Mouse (Mus musculus): ENCODE measurements around the gene Zfp579. TPM values are rescaled to one million over a fixed set of nuclear protein-coding genes. Genes with fewer than 3 reads are reported as not detected.

Gene Zfp579
- polyA plus RNA-seq (2017; shearing (Covaris generic)) = 13.5 TPM

DNA sequence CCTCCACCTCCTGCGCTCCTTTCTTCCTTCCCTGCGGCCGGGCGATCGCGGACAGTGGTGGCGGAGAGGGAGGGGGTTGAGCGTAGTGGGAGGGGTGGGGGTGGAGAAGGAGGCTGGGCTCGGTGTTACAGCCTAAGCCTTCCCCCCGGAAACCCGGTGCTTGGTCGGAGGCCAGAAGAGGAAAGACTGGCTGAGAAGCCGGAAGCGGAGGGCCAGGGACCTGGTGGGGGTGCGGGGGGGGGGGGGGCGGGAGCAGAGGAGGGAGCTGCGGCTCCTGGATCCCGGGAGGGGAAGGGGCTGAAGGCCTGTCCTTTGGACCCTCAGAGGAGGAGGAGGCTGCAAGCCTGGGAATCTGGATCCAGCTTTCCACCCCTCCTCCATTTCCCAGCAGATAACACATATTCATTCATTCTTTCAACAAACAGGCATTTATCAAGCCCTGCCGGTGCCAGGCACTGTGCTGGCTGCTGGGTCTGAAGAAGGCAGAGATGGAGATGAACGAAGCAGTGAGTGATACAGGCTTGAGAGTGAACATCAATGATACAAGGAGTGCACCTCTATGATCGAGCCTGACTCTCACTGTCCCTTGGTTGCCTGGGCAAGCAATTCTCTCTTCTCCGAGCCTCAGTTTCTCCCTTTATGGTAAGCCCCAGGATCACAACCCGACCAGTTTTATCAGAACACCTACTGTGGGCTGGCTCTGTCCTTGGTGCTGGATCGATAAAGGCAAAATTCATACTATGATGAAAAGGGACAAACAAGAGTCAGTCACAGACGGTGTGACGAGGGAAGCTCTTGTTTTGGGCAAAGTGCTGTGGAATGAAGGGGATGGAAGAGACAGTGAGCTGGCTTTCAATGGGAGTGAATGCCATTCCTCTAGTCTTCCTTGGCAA lies at the start of gene Zfp579:
Gene Zfp579, minus strand, starts transcription at position 156 of the 893 bp plus-strand sequence.

DNA sequence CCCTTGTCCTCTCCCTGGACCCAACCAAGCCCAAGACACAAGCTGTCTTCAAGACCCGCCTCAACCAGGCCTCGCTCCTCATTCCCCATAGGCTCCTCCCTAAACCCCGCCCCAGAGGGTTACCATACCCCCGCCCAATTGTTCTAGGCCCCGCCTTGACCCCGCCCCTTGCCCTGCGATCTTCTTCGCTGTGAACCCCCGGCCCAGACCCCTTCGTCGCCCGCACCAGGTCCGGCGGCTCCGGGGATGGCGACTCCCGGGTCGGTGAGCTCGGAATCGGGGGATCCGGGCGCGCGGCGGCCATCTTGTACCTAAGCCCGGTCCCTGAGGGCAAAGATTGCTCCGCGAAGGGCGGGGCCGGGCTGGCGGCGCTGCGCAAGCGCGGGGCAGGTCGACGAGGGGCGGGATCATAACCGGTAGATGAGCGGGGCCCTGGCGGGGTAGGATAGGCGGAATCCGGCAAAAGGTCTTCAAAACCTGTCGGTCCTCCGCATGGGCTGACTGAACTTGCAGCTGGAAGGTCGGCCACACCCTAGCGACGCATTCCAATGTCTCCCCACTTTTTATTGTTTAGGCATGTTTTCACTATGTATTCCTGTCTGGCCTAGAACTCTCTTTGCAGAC lies 42.3 kb upstream of the Zfp579 start, which contains the start of gene Zfp784:
Gene Zfp784, minus strand, starts transcription at position 338 of the 624 bp plus-strand sequence.

DNA sequence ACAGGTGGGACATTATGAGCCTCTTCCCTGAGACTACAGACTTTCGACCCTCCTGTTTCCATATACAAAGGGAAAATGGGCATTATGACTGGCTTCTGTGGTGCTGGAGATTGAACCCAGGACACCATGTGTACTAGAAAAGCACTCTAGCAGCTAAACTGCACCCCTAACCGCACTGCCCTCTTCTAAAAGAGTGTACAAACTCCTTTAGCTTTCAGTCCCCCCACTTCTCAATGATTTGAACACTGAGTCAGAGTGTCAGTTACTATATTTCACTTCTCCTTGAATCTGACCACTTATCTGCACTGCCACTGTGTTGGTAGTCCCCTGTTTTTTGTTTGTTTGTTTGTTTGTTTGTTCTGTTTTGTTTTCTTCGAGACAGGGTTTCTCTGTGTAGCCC lies 37.9 kb upstream of the Zfp579 start, which contains the start of gene 4632433K11Rik:
Gene 4632433K11Rik, plus strand, starts transcription at position 301 of the 400 bp plus-strand sequence.

DNA sequence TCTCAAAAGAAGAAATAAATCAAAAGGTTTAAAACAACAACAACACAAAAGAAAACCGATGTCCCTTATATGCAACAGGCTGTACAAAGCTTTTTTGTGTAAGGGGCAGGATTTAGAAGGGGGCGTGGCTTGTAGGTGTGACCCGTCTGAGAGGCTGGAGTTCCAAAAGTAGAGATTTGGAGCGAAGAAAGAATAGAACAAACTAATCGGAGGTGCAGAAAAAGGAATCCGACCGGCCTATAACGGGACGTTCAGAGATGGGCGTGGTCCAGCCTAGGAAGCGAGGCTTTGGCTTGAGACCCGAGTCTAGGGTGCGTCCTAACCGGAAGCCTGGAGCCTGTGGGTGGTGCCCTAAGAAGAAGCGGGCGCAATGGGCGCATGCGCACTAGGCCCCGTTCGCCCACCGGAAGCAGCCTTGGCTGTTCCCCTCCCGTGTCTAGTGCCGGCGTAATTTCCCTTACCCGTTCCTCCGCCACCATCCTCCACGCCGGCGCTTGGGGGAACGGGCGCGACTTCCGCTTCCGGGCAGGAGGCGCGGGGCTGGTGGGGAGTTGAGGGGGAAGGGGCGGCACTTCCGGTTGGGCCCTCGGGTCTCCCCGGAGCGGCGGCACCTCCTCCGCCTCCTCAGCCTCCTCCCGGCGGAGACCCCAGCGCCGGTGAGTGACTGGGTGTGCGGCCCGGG lies 24.2 kb upstream of the Zfp579 start, which contains the start of the genes Zfp865 and Ccdc106:
Gene Zfp865, plus strand, starts transcription at position 377 of the 682 bp plus-strand sequence.
Gene Ccdc106, plus strand, starts transcription at position 554 of the 682 bp plus-strand sequence.

DNA sequence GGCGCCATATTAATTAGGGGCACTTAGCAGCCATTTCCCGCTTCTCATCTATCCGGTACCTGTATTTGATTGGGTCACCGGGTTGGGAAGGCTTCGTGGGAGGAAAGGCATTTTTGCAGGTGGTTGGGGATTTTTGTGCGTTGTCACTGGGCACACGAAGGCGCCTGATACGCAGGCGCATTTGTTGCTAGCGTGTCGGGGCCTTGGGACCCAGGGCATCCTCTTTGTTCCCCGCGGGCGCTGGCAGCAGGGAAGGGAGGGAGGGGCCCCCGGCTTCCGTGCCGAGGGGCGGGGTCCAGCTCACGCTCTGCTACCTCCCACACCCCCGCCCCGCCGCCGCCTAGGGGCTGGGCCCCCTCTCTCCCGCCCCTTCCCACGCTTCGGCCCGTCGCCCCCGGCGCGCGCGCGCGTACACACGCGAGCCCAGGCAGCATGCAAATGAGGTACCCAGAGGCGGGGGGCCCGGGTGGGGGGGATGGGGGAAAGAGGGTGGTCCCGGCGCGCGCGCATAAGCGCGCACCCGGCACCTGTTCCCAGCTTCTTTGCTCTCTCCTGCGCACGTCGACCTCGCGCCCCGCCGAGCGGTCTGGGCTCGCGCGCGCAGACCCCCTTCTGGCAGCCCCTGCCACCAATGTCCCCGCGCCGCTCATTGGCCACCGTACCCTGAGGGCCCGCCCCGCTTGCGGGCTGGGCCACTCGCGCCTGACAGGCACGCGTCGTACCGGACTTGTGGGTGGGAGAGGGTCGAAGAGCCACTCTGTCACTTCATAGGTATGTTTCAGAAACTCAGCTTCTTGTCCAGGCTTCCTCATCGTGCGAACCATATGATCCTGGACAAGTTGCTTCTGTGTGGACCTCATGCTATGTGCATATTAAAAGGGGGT lies 19.4 kb upstream of the Zfp579 start, which contains the start of gene Gm44973:
Gene Gm44973, plus strand, starts transcription at position 379 of the 884 bp plus-strand sequence.

DNA sequence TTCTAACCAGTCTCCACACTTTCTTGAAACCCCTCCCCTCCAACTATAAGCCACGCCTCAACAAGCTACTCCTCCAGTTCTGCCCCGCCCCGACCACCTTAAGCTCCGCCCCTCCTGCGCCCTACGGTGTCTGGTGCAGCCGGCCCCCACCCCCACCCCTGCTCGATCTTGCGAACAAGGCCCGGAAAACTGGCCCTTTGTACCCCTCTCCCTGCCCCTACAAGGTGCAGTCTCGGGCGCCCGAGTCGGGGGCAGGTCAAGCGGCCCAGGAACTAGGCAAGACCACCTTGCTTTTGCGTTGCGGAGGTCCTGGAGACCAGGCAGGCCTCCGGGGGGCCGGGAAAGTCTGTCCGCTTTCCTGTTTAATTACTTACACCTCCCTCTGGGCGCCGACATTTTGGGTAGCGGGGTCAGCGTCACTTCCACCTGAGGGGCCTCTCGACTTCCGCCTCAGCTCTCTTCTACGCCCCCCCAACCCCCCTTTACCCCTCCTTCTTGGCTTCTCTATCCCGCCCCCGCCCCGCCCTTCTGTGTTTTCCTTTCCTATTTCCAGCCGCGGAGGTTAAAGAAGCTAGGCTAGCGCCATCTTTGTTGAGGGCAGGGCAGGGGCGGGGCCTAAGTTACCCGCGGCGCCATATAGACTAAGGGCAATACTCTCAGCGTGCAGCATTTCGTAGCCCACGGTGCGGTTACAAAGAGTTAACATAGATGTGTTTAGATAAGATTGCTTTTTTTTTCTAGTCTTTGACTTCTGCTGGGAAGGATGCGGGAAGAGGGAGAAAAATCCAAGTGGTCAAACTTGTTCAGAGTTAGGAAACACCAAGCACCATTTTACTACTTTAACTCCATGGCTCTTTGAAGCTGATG lies 18.5 kb upstream of the Zfp579 start, which contains the start of the genes Zfp524 and Fiz1:
Gene Zfp524, plus strand, starts transcription at position 165 of the 867 bp plus-strand sequence.
Gene Fiz1, minus strand, starts transcription at position 447 of the 867 bp plus-strand sequence.

DNA sequence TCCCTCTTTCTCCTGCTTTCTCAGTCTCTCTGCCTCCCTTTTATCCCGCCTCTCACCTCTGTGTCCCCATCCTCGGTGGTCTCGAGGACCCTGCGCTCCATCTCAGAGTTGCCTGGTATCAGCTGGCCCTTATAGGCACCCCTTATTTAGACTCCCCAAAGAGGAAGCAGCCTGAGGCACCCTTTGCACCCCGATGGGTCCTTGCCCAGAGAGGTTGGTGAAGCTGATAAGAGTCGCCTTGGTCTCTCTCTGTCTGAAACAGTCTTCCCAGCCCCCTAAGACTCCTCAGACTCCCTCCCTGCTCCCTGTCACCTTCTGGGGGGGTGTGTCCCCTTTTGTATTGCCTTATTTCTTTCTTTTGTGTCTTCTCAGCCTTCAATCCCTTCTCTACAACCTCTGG lies 24.9 kb downstream of the Zfp579 start, which contains the start of gene Sbk3:
Gene Sbk3, minus strand, starts transcription at position 101 of the 400 bp plus-strand sequence.

DNA sequence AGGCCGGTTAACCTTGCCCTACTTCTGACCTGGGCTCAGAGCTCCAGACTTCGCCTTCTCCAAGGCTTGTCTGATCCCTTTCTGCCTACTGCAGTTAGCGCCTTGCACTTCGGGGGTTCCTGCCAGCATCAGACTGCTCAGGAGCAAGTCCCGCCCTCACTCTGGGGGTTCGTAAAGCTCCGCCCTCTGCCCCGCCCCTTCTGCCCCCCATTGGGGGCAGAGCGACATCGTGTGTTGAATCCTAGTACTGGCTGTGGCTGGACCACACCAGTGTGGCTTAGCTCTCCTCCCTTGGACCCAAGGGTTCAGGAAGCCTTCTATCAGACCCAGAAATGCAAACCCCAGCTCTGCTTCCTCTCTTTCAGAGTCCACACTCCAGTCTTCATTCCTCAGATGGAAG lies 31.7 kb downstream of the Zfp579 start, which contains the start of gene Sbk2:
Gene Sbk2, minus strand, starts transcription at position 135 of the 400 bp plus-strand sequence.

Other genes starting within 250 kb of the Zfp579 start
- gene Cox6b2, start 243.1 kb downstream of the Zfp579 start, polyA plus RNA-seq (2017; shearing (Covaris generic)) = 3.0 TPM
- gene Fam71e2, start 224.9 kb downstream of the Zfp579 start, polyA plus RNA-seq (2017; shearing (Covaris generic)) = not detected
- gene Il11, start 213.3 kb downstream of the Zfp579 start, polyA plus RNA-seq (2017; shearing (Covaris generic)) = not detected
- not detected for gene Tmem190, start 213.2 kb downstream of the Zfp579 start, polyA plus RNA-seq (2017; shearing (Covaris generic))
- gene Tmem238, start 206.5 kb downstream of the Zfp579 start, polyA plus RNA-seq (2017; shearing (Covaris generic)) = 1.3 TPM
- gene Rpl28, start 203.3 kb downstream of the Zfp579 start, polyA plus RNA-seq (2017; shearing (Covaris generic)) = 423 TPM
- gene Ube2s, start 183.6 kb downstream of the Zfp579 start, polyA plus RNA-seq (2017; shearing (Covaris generic)) = 105 TPM
- not detected for gene Shisa7, start 151.5 kb downstream of the Zfp579 start, polyA plus RNA-seq (2017; shearing (Covaris generic))
- 43.7 TPM for gene Isoc2b, start 125.9 kb downstream of the Zfp579 start, polyA plus RNA-seq (2017; shearing (Covaris generic))
- 0.53 TPM for gene Isoc2a, start 119.0 kb downstream of the Zfp579 start, polyA plus RNA-seq (2017; shearing (Covaris generic))
- not detected for gene Gm36210, start 89.6 kb downstream of the Zfp579 start, polyA plus RNA-seq (2017; shearing (Covaris generic))
- gene Zfp628, start 80.9 kb downstream of the Zfp579 start, polyA plus RNA-seq (2017; shearing (Covaris generic)) = 1.6 TPM
- gene Nat14, start 74.1 kb downstream of the Zfp579 start, polyA plus RNA-seq (2017; shearing (Covaris generic)) = 0.90 TPM
- gene Ssc5d, start 70.4 kb downstream of the Zfp579 start, polyA plus RNA-seq (2017; shearing (Covaris generic)) = not detected
- gene Sbk2, start 31.8 kb downstream of the Zfp579 start, polyA plus RNA-seq (2017; shearing (Covaris generic)) = 0.84 TPM
- gene Sbk3, start 25.0 kb downstream of the Zfp579 start, polyA plus RNA-seq (2017; shearing (Covaris generic)) = not detected
- gene Zfp524, start 18.3 kb upstream of the Zfp579 start, polyA plus RNA-seq (2017; shearing (Covaris generic)) = 34.1 TPM
- 39.2 TPM for gene Fiz1, start 18.5 kb upstream of the Zfp579 start, polyA plus RNA-seq (2017; shearing (Covaris generic))
- gene Gm44973, start 19.3 kb upstream of the Zfp579 start, polyA plus RNA-seq (2017; shearing (Covaris generic)) = 5.7 TPM
- gene Zfp865, start 24.2 kb upstream of the Zfp579 start, polyA plus RNA-seq (2017; shearing (Covaris generic)) = 6.2 TPM
- not detected for gene Ccdc106, start 24.4 kb upstream of the Zfp579 start, polyA plus RNA-seq (2017; shearing (Covaris generic))
- gene 4632433K11Rik, start 38.0 kb upstream of the Zfp579 start, polyA plus RNA-seq (2017; shearing (Covaris generic)) = not detected
- 3.7 TPM for gene Zfp784, start 42.3 kb upstream of the Zfp579 start, polyA plus RNA-seq (2017; shearing (Covaris generic))
- gene Zfp580, start 55.4 kb upstream of the Zfp579 start, polyA plus RNA-seq (2017; shearing (Covaris generic)) = 1.1 TPM
- 98.6 TPM for gene U2af2, start 66.0 kb upstream of the Zfp579 start, polyA plus RNA-seq (2017; shearing (Covaris generic))
- 12.4 TPM for gene Epn1, start 84.1 kb upstream of the Zfp579 start, polyA plus RNA-seq (2017; shearing (Covaris generic))
- not detected for gene Rfpl4, start 120.8 kb upstream of the Zfp579 start, polyA plus RNA-seq (2017; shearing (Covaris generic))
- gene Rasl2-9, start 129.8 kb upstream of the Zfp579 start, polyA plus RNA-seq (2017; shearing (Covaris generic)) = 0.29 TPM
- gene Vmn1r55, start 153.5 kb upstream of the Zfp579 start, polyA plus RNA-seq (2017; shearing (Covaris generic)) = 0.12 TPM
- gene Vmn1r56, start 200.6 kb upstream of the Zfp579 start, polyA plus RNA-seq (2017; shearing (Covaris generic)) = not detected
- gene Vmn1r57, start 222.3 kb upstream of the Zfp579 start, polyA plus RNA-seq (2017; shearing (Covaris generic)) = not detected

All from activated CD4-positive, CD25-positive, alpha-beta regulatory T cell, adult 9 weeks (primary cell).